Mouse (Mus musculus) intestine, embryonic 16.5 days (tissue): ENCODE data around the gene Bcl7a. TPM values are rescaled to one million over a fixed set of nuclear protein-coding genes. Genes with fewer than 3 reads are reported as not detected.
A peak's percentile ranks its signal among the peaks of the same experiment; 100 is the strongest.

Experiments
- ATAC-seq: fragments of 200-750 bp; cut with Nextera tagmentation; 2 replicates; pipeline ENCODE4 v1.8.0; 2017; ENCODE audit warnings: moderate TSS enrichment, moderate library complexity
- H3K27ac ChIP-seq: fragments of 300-500 bp; sonication (generic); 2 replicates; pipeline ENCODE4 v1.5.1; 2014; ENCODE audit warnings: mild to moderate bottlenecking, low read length
- H3K27me3 ChIP-seq: fragments of 300-500 bp; sonication (generic); replicated peaks from 2 replicates; pipeline ENCODE4 v1.6.1; 2014; ENCODE audit warnings: low read length, control low read depth, mixed read lengths; ENCODE audit not compliant: control insufficient read depth, insufficient read depth
- H3K36me3 ChIP-seq: fragments of 300-500 bp; sonication (generic); 2 replicates; pipeline ENCODE4 v1.6.1; 2014; ENCODE audit warnings: low read length, control low read depth; ENCODE audit not compliant: control insufficient read depth, insufficient read depth
- H3K4me1 ChIP-seq: fragments of 300-500 bp; sonication (generic); 2 replicates; pipeline ENCODE4 v1.6.1; 2014; ENCODE audit warnings: low read length, control low read depth, mixed read lengths; ENCODE audit not compliant: control insufficient read depth, insufficient read depth
- H3K4me2 ChIP-seq: fragments of 300-500 bp; sonication (generic); 2 replicates; pipeline ENCODE4 v1.6.1; 2014; ENCODE audit warnings: low read depth, low read length, control low read depth
- H3K4me3 ChIP-seq: fragments of 300-500 bp; sonication (generic); 2 replicates; pipeline ENCODE4 v1.5.1; 2014; ENCODE audit warnings: mild to moderate bottlenecking, low read length
- H3K9ac ChIP-seq: fragments of 300-500 bp; sonication (generic); 2 replicates; pipeline ENCODE4 v1.6.1; 2014; ENCODE audit warnings: low read depth, low read length
- H3K9me3 ChIP-seq: fragments of 300-500 bp; sonication (generic); 2 replicates; pipeline ENCODE4 v1.6.1; 2016; ENCODE audit warnings: low read length, control low read depth; ENCODE audit not compliant: control insufficient read depth
- WGBS: fragments of 180-500 bp; shearing (Covaris S2); extraction: QIAGEN DNeasy Blood & Tissue Kit; methylation state at CpG from one replicate; pipeline ENCODE4 v1.1.7; 2014; 5-methylcytosine and 5-hydroxymethylcytosine counted together
- polyA plus RNA-seq: library from polyadenylated mRNA; unstranded; fragments of >200 nt; fragmentation: Nextera tagmentation; extraction: Ambion mirVana; gene quantifications from 2 replicates; pipeline ENCODE4 v1.2.1, GENCODE M21; 2015

The Bcl7a gene
- polyA plus RNA-seq, 1 experiment from 2014 or later, result 13.0 TPM

DNA sequence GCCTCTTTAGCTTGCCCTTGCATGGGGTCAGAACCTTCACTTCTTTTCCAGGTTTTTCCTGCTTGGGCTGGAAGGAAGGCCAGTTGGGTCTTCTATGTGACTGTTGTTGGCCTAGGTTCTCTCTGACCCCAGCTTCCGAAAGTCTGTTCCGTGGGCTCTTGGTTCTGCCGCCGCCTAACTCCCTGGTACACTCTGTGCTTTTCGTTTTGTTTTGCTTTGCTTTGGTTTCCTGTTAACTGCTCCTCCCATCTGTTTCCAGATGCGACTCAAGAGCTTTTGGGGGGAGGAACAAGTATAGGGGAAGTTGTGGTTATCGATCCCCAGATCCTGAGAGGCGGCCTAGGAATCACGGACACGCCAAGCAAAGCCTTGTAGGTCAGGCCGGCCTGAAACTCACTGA is 54.2 kb downstream of the Bcl7a start:
- Histone ChIP-seq H3K4me2 (peak overlapping the region; percentile 76), H3K36me3 (no peaks in the 10 kb centered on the region), H3K27ac (0 out of 2 replicates have a peak overlapping the region, but pooled peaks have one; percentile 13), H3K4me1 (peaks cover 40% of the 10 kb centered on the region), H3K4me3 (peak overlapping the region; percentile 98), H3K9me3 (no peaks in the 10 kb centered on the region), H3K9ac (peak overlapping the region; percentile 39; the same call in 1 of the 2 replicates), H3K27me3 (no peaks in the 10 kb centered on the region)
- ATAC-seq, result no peak
- 66% methylated on average over 11 of the region's 11 CpGs for WGBS

DNA sequence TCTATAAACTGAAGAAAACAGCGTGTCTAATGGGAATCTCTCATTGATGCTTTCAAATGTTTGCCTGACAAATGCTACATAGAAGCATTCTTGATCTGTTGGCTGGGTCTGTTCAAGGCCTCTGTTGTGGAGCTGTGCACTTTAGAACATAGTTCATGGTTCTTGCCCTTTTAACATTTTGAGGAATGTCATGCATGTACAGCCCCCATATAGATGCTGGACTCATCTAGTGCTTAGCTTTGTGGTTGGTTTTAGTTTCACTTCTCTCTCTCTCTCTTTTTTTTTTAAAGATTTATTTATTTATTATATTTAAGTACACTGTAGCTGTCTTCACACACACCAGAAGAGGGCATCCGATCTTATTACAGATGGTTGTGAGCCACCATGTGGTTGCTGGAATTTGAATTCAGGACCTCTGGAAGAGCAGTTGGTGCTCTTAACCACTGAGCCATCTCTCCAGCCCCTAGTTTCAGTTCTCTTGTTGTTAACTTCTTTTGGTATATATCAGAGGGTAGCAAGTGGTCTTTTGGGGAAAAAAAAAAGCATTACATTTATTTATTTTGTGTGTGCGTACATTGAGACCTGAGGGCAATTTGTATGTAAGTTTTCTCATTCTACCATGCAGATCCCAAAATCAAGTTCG is 55.3 kb downstream of the Bcl7a start:
- Histone ChIP-seq H3K4me2 (no peak overlapping the region), H3K4me1 (peaks cover 35% of the 10 kb centered on the region), H3K9ac (no peak overlapping the region), H3K27me3 (no peaks in the 10 kb centered on the region), H3K36me3 (no peaks in the 10 kb centered on the region), H3K27ac (no peak overlapping the region), H3K9me3 (no peaks in the 10 kb centered on the region), H3K4me3 (no peak overlapping the region)
- 87% methylated on average over 4 of the region's 4 CpGs for WGBS
- no peak for ATAC-seq

DNA sequence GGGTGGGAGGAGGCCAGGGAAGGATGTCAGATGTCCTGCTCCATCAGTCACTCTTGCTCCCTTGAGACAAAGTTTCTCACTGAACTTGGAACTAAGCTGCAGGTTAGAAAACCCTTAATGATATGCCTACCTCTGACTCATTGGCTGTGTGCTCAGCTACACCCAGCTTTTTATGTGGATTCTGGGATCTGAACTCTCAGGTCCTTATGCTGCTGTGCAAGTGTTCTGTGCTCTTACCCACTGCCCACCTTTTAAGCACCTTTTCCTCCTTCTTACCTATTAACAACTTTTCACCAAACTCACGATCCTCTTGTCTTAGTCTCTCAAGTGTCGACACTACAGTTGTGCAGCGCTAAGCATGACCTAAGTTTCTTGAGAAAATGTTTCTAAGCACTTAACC is 60.8 kb downstream of the Bcl7a start:
- ATAC-seq, result no peak
- no peak overlapping the region for H3K4me3 ChIP-seq
- WGBS, result 94% methylated on average over 3 of the region's 3 CpGs
- H3K27me3 ChIP-seq, result no peaks in the 10 kb centered on the region
- H3K9ac ChIP-seq, result no peak overlapping the region
- no peaks in the 10 kb centered on the region for H3K36me3 ChIP-seq
- no peak overlapping the region for H3K27ac ChIP-seq
- H3K4me2 ChIP-seq, result no peak overlapping the region
- H3K9me3 ChIP-seq, result no peaks in the 10 kb centered on the region
- peaks cover 7% of the 10 kb centered on the region; the same call in 1 of the 2 replicates for H3K4me1 ChIP-seq

DNA sequence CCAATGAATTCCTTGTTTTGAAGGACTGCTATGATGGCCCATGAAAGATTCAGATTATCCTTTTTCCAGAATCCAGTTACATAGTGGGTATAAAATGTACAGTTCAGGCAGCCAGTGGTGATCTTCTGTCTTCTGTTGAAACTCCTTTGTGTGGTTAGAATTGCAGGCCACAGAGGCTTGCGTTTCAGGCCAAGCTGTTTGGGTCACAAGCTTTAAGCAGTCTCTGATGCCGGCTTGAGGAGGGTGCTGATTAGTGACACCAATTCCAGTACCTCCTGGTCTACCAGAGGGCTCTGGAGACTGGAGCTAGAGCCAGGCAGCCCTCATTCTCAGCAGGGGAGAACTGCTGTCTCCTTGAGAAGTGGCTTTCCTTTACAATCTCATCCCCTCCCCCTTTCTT is 63.3 kb downstream of the Bcl7a start:
- Histone ChIP-seq H3K27me3 (no peaks in the 10 kb centered on the region), H3K9me3 (peaks cover 4% of the 10 kb centered on the region; the same call in 1 of the 2 replicates), H3K9ac (no peak overlapping the region), H3K36me3 (peaks cover 3% of the 10 kb centered on the region; the same call in 1 of the 2 replicates), H3K27ac (no peak overlapping the region), H3K4me1 (peaks cover 3% of the 10 kb centered on the region; the same call in 1 of the 2 replicates), H3K4me2 (no peak overlapping the region), H3K4me3 (no peak overlapping the region)
- ATAC-seq, result no peak
- WGBS, result 43% methylated on average over 2 of the region's 2 CpGs

DNA sequence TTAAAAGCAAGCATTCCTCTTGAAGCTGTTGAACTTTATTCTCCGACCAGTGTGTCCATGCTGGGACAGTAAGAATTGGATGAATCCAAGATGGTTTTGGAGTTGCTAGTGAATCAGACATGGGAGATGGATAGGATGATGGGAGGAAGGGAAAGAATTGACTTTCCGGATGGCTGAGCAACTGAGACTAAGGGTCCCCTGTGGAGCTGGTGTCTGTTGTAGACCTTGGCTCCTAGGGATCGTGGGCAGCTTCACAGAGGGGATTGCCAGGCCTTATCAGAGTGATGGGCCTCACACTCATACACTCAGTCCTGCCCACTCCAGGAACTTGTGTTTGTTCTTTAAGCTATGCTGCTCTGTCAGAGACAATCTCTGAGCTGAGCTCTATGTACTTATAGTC is 64.5 kb downstream of the Bcl7a start:
- no peak overlapping the region for H3K27ac ChIP-seq
- peaks cover 4% of the 10 kb centered on the region; the same call in 1 of the 2 replicates for H3K9me3 ChIP-seq
- 57% methylated on average over 3 of the region's 3 CpGs for WGBS
- no peak for ATAC-seq
- peaks cover 3% of the 10 kb centered on the region; the same call in 1 of the 2 replicates for H3K36me3 ChIP-seq
- H3K4me1 ChIP-seq, result peaks cover 10% of the 10 kb centered on the region
- H3K27me3 ChIP-seq, result no peaks in the 10 kb centered on the region
- no peak overlapping the region for H3K9ac ChIP-seq
- H3K4me3 ChIP-seq, result no peak overlapping the region
- H3K4me2 ChIP-seq, result no peak overlapping the region

DNA sequence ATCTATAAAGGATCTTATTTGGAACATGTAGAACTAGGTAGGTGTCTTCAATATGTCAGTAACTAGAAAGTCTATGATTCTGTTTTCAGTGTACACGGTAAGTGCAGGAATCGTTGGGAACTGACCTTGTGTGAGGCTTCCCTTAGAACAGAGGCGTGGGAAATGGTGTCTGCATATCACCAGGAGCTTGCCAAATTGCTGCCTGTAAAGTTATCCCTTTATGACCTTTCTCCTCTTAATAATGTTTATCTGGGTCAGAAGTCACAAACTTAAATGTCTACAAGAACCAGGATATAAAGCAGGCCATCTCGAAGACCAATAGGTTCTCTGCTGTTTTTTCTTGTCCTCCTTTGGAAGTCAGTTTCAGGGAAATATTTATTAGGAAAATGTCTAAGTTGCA is 68.6 kb downstream of the Bcl7a start:
- no peak overlapping the region for H3K4me3 ChIP-seq
- WGBS, result 35% methylated on average over 4 of the region's 4 CpGs
- peaks cover 4% of the 10 kb centered on the region; the same call in 1 of the 2 replicates for H3K9me3 ChIP-seq
- peak; percentile 62; the same call in 1 of the 2 replicates for ATAC-seq
- H3K27ac ChIP-seq, result peak overlapping the region; percentile 40
- H3K9ac ChIP-seq, result no peak overlapping the region
- H3K4me1 ChIP-seq, result peaks cover 36% of the 10 kb centered on the region
- no peak overlapping the region for H3K4me2 ChIP-seq
- H3K36me3 ChIP-seq, result peaks cover 3% of the 10 kb centered on the region; the same call in 1 of the 2 replicates
- no peaks in the 10 kb centered on the region for H3K27me3 ChIP-seq

DNA sequence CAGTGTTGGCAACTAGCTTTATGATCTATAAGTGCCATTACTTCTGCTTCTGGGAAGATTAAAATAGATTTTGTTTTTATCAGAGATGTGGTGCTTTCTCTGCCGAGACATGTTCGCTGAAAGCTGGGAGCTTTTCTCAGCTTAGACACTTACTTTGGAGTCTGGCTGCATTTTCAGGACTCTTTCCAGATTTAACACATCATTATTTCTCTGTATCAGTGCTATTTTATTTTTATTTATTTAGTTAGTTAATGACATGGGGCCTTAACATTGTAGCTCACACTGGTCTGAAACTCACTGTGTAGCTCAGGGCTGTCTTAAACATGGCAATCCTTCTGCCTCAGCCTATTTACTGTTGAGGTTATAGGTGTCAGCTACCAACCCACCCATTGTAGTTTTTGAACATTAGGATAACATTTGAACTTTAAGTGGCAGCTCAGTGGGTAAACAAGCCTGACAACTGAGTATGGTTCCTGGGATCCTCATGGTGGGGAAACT is 70.3 kb downstream of the Bcl7a start:
- peaks cover 4% of the 10 kb centered on the region; the same call in 1 of the 2 replicates for H3K9me3 ChIP-seq
- no peaks in the 10 kb centered on the region for H3K27me3 ChIP-seq
- ATAC-seq, result no peak
- H3K4me1 ChIP-seq, result peaks cover 33% of the 10 kb centered on the region
- WGBS, result 63% methylated on average over 2 of the region's 2 CpGs
- H3K9ac ChIP-seq, result no peak overlapping the region
- no peak overlapping the region for H3K4me2 ChIP-seq
- H3K4me3 ChIP-seq, result no peak overlapping the region
- H3K27ac ChIP-seq, result no peak overlapping the region
- peaks cover 3% of the 10 kb centered on the region; the same call in 1 of the 2 replicates for H3K36me3 ChIP-seq

DNA sequence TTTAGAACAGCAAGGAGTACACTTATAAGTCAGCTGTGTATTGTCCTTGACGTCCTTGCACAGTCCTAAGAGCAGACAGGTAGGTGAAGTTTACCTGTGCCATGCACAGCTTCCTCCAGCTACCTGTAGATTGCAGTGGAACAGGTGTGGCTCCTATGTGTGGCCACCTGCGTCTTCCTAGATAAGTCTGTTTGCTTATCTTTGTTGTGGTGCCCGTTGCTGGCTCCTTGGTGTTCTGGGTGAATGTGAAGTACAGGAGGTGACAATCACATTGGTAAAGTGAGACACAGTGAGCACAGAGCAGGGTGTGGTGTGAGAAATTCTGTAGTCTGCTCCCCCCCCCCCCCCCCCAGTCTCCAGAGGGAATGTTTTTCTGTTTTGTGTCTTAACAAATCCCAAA is 72.5 kb downstream of the Bcl7a start:
- no peaks in the 10 kb centered on the region for H3K27me3 ChIP-seq
- no peaks in the 10 kb centered on the region for H3K36me3 ChIP-seq
- peak; percentile 87 for ATAC-seq
- H3K9me3 ChIP-seq, result no peaks in the 10 kb centered on the region
- H3K4me2 ChIP-seq, result no peak overlapping the region
- peaks cover 33% of the 10 kb centered on the region for H3K4me1 ChIP-seq
- H3K4me3 ChIP-seq, result no peak overlapping the region
- peak overlapping the region; percentile 40 for H3K27ac ChIP-seq
- WGBS, result 61% methylated on average over 3 of the region's 3 CpGs
- H3K9ac ChIP-seq, result no peak overlapping the region

DNA sequence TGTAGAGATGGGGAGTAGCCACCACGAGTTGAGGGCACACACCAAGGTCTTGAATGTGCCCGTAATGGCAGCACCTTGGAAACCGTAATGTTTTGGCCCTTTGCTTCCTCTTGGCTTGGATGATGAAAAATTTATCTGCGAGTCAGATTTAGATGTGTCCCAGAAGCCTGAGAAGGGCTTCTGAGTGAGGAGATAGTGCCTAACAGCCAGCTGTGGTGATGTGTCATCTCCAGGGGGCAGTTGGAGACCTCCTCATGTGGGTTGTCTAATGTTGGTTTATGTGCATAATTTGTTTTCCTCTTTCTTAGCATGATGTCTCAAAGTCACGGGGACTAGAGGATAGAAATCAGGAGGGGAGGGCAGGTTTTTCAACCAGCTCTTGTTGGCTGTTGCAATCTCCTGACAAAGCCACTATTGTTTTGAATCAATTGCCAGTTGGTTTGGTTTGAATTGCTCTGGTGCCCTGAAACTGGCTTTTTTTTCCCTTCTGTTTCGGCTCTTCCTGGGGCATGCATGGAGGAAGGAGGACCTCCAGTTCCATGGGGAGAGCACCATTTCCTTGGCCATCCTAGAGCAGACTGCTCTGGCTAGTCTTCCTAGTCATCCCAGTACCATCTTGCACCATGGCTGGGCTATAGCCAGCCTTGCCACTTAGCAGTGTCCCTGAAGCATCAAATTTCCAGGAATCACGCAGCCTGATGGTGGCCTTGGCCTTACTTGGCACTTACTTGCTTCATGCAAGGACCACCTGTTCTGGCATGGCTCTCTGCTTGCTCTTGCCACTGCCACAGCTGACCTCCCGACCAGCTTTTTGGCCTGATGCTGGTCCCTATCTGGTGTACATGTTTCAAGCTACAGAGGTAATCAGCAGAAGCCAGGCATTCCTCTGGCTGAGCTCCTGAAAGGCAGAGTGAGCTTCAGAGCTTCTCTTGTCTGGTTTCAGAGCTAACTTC is 73.2 kb downstream of the Bcl7a start:
- Histone ChIP-seq H3K9me3 (no peaks in the 10 kb centered on the region), H3K4me2 (no peak overlapping the region), H3K4me1 (peaks cover 33% of the 10 kb centered on the region), H3K9ac (no peak overlapping the region), H3K4me3 (no peak overlapping the region), H3K36me3 (no peaks in the 10 kb centered on the region), H3K27ac (peak overlapping the region; percentile 47), H3K27me3 (no peaks in the 10 kb centered on the region)
- 65% methylated on average over 8 of the region's 8 CpGs for WGBS
- no peak for ATAC-seq
